Mouse (Mus musculus) spleen, adult 12 weeks (tissue): ENCODE results near the gene Hist2h2aa1.
"Not testable (repeated sequence)": the region's sequence is repeated elsewhere in the genome, so short reads cannot be mapped to it uniquely, and the experiment has no call there.

Experiments
- DNase-seq: peaks from one replicate; pipeline ENCODE4 v3.0.0; 2022; ENCODE audit warnings: low spot score

The Hist2h2aa1 gene

GRCm38 (mm10) chr3:96230404-96230803, 14.9 kb upstream of the Hist2h2aa1 start:
- no peak for DNase-seq

GRCm38 (mm10) chr3:96230910-96231757, 14.2 kb upstream of the Hist2h2aa1 start:
- DNase-seq, result no peak

- no peak for DNase-seq
Measured at GRCm38 (mm10) chr3:96231758-96232120, 13.6 kb upstream of the Hist2h2aa1 start.

GRCm38 (mm10) chr3:96234914-96235313, 10.4 kb upstream of the Hist2h2aa1 start:
- DNase-seq, result no peak

GRCm38 (mm10) chr3:96235836-96236235, 9.5 kb upstream of the Hist2h2aa1 start:
- DNase-seq, result no peak

- no peak for DNase-seq
Measured at GRCm38 (mm10) chr3:96236834-96237334, 8.4 kb upstream of the Hist2h2aa1 start.

- DNase-seq, result no peak
Measured at GRCm38 (mm10) chr3:96237335-96237903, 7.9 kb upstream of the Hist2h2aa1 start.

- DNase-seq, result peak; percentile 49
Measured at GRCm38 (mm10) chr3:96237904-96238511, 7.3 kb upstream of the Hist2h2aa1 start.

GRCm38 (mm10) chr3:96238954-96239793, 6.1 kb upstream of the Hist2h2aa1 start, which contains the start of gene Hist2h3c2:
Gene Hist2h3c2, minus strand, starts transcription at chr3:96239127.
- DNase-seq, result peak; percentile 80

GRCm38 (mm10) chr3:96239949-96240798, 5.1 kb upstream of the Hist2h2aa1 start, which contains the start of gene Hist2h2aa2:
Gene Hist2h2aa2, minus strand, starts transcription at chr3:96240276.
- DNase-seq, result peak; percentile 99

GRCm38 (mm10) chr3:96240799-96241197, 4.5 kb upstream of the Hist2h2aa1 start:
- DNase-seq, result no peak

- no peak for DNase-seq
Measured at GRCm38 (mm10) chr3:96243921-96244572, 1.2 kb upstream of the Hist2h2aa1 start.

- not testable (repeated sequence) for DNase-seq
Measured at GRCm38 (mm10) chr3:96246018-96246417, 721 bp downstream of the Hist2h2aa1 start.

GRCm38 (mm10) chr3:96246427-96246856, 1.1 kb downstream of the Hist2h2aa1 start, which contains the start of gene Hist2h3c1:
Gene Hist2h3c1, plus strand, starts transcription at chr3:96246685.
- DNase-seq, result not testable (repeated sequence)

- DNase-seq, result no peak
Measured at GRCm38 (mm10) chr3:96247356-96248140, 2.3 kb downstream of the Hist2h2aa1 start.

GRCm38 (mm10) chr3:96248141-96249033, 3.1 kb downstream of the Hist2h2aa1 start:
- no peak for DNase-seq

- DNase-seq, result no peak
Measured at GRCm38 (mm10) chr3:96249034-96249345, 3.7 kb downstream of the Hist2h2aa1 start.

GRCm38 (mm10) chr3:96250890-96251289, 5.6 kb downstream of the Hist2h2aa1 start:
- DNase-seq, result no peak
